Mouse (Mus musculus): ENCODE measurements around the gene Tm4sf20. TPM values are rescaled to one million over a fixed set of nuclear protein-coding genes. Genes with fewer than 3 reads are reported as not detected.

The Tm4sf20 gene
- total RNA-seq, 4 experiments from 2014 or later: not detected

- no peak for DNase-seq (ENCODE audit: low spot score)
These were observed 7.0 kb upstream of the Tm4sf20 start for GRCm38 (mm10) chr1:82775293-82775692.

- no peak for DNase-seq (ENCODE audit: low spot score)
These were observed 4.9 kb upstream of the Tm4sf20 start for GRCm38 (mm10) chr1:82773208-82773607.

- DNase-seq (ENCODE audit: low spot score): no peak
These were observed 4.2 kb upstream of the Tm4sf20 start for GRCm38 (mm10) chr1:82772428-82772827.

- DNase-seq (ENCODE audit: low spot score): no peak
These were observed 2.8 kb upstream of the Tm4sf20 start, which contains the start of gene Gm47791 for GRCm38 (mm10) chr1:82771022-82771586. Gm47791 (minus strand) TSS chr1:82771243.

GRCm38 (mm10) chr1:82766641-82767040 is 1.6 kb downstream of the Tm4sf20 start:
- DNase-seq (ENCODE audit: low spot score): no peak

GRCm38 (mm10) chr1:82766227-82766626 is 2.0 kb downstream of the Tm4sf20 start:
- DNase-seq (ENCODE audit: low spot score): no peak

- DNase-seq (ENCODE audit: low spot score): no peak
These were observed 6.0 kb downstream of the Tm4sf20 start for GRCm38 (mm10) chr1:82762274-82762673.

GRCm38 (mm10) chr1:82761454-82762169 is 6.6 kb downstream of the Tm4sf20 start:
- DNase-seq (ENCODE audit: low spot score): no peak

GRCm38 (mm10) chr1:82759520-82759919 is 8.7 kb downstream of the Tm4sf20 start:
- DNase-seq (ENCODE audit: low spot score): no peak

- no peak for DNase-seq (ENCODE audit: low spot score)
These were observed 20.4 kb downstream of the Tm4sf20 start for GRCm38 (mm10) chr1:82747714-82748452.

GRCm38 (mm10) chr1:82746408-82746807 is 21.9 kb downstream of the Tm4sf20 start:
- DNase-seq (ENCODE audit: low spot score): no peak

GRCm38 (mm10) chr1:82743962-82744361 is 24.3 kb downstream of the Tm4sf20 start:
- no peak for DNase-seq (ENCODE audit: low spot score)

GRCm38 (mm10) chr1:82741539-82741938 is 26.7 kb downstream of the Tm4sf20 start:
- no peak for DNase-seq (ENCODE audit: low spot score)

GRCm38 (mm10) chr1:82738066-82738465 is 30.2 kb downstream of the Tm4sf20 start:
- DNase-seq (ENCODE audit: low spot score): no peak

- DNase-seq (ENCODE audit: low spot score): no peak
These were observed 34.9 kb downstream of the Tm4sf20 start for GRCm38 (mm10) chr1:82733357-82733756.

GRCm38 (mm10) chr1:82726482-82726881 is 41.8 kb downstream of the Tm4sf20 start:
- no peak for DNase-seq (ENCODE audit: low spot score)

- DNase-seq (ENCODE audit: low spot score): no peak
These were observed 42.4 kb downstream of the Tm4sf20 start for GRCm38 (mm10) chr1:82725875-82726185.

GRCm38 (mm10) chr1:82725026-82725874 is 43.0 kb downstream of the Tm4sf20 start:
- DNase-seq (ENCODE audit: low spot score): no peak

GRCm38 (mm10) chr1:82724339-82725025 is 43.8 kb downstream of the Tm4sf20 start, which contains the start of gene Mff:
Mff (plus strand) TSS chr1:82724890.
- DNase-seq (ENCODE audit: low spot score): peak; percentile 97

GRCm38 (mm10) chr1:82717816-82718512 is 50.3 kb downstream of the Tm4sf20 start:
- DNase-seq (ENCODE audit: low spot score): no peak

All from heart, adult 8-10 months (tissue).